ENCODE assay signal across 31 mouse cellular contexts in genomic region chr10:103448340-103448739, GRCm38 (mm10).
DNase-seq lines count a peak whose midpoint lies in the region; ATAC-seq and TF ChIP-seq lines count a peak whose summit lies in the region.
"Had no signal": no experiment of that assay in that cellular context is flagged by ENCODE, and none has a peak within 500 bp of the region (broad histone marks: within the 10 kb centered on the region; RNA-seq: fewer than 3 reads in every experiment).

No protein-coding gene starts in this region.

- H3K4me2 ChIP-seq in hindbrain, postnatal 0 days (ENCODE audit: low read depth, low read length): no peak overlapping the region
- H3K4me2 ChIP-seq in hindbrain, embryonic 14.5 days (replicated peaks): no peak overlapping the region
- no peak overlapping the region for H3K4me2 ChIP-seq in midbrain, postnatal 0 days (ENCODE audit: low read depth, low read length, poor library complexity, severe bottlenecking)
- no peak overlapping the region for H3K4me2 ChIP-seq in midbrain, embryonic 15.5 days
- H3K4me2 ChIP-seq: embryonic facial prominence, embryonic 13.5 days; forebrain, embryonic 12.5 days; forebrain, embryonic 15.5 days; heart, embryonic 12.5 days; heart, embryonic 15.5 days; hindbrain, embryonic 15.5 days had no signal

- ATAC-seq in hindbrain, postnatal 0 days: no peak
- no peak for ATAC-seq in hindbrain, embryonic 14.5 days (ENCODE audit: low FRiP score)
- ATAC-seq in midbrain, postnatal 0 days (ENCODE audit: low FRiP score): no peak
- ATAC-seq in midbrain, embryonic 15.5 days (replicated peaks): no peak
- ATAC-seq: forebrain, embryonic 15.5 days; Patski had no signal

- intact Hi-C loops in heart, postnatal 14 days (cut with DNase I): no loop called here

- peak; percentile 2 for DNase-seq in hindbrain, postnatal 0 days (ENCODE audit: low spot score)
- no peak for DNase-seq in hindbrain, embryonic 14.5 days (ENCODE audit: low spot score)
- DNase-seq in midbrain, postnatal 0 days (ENCODE audit: low spot score): peak; percentile 5
- peak; percentile 12 for DNase-seq in brain, embryonic 14.5 days (ENCODE audit: low read depth)
- DNase-seq in lung, postnatal 10 days: no peak
- DNase-seq in heart, postnatal 14 days: no peak
- DNase-seq: adrenal gland, postnatal 10 days; adrenal gland, postnatal 36 days; B cell, adult 2 months; cerebellum, adult 11-12 months; cerebellum, adult 8-10 months; cerebellum, postnatal 10 days; cerebellum, postnatal 36 days; embryo, embryonic 11 days; gastrocnemius, adult 2 months; gastrocnemius, postnatal 14 days; heart, adult 18-20 months; heart, postnatal 10 days; heart, postnatal 4 days had no signal

- no peaks in the 10 kb centered on the region for H3K27me3 ChIP-seq in hindbrain, postnatal 0 days (ENCODE audit: insufficient read depth, low read length)
- H3K27me3 ChIP-seq in hindbrain, embryonic 14.5 days (ENCODE audit: control insufficient read depth, insufficient read depth, low read length): no peaks in the 10 kb centered on the region
- H3K27me3 ChIP-seq in midbrain, postnatal 0 days (ENCODE audit: insufficient read depth, low read length): no peaks in the 10 kb centered on the region
- no peaks in the 10 kb centered on the region for H3K27me3 ChIP-seq in midbrain, embryonic 15.5 days (replicated peaks)
- H3K27me3 ChIP-seq: CH12.LX; embryonic facial prominence, embryonic 13.5 days; forebrain, embryonic 12.5 days; forebrain, embryonic 15.5 days; heart, embryonic 12.5 days; heart, embryonic 15.5 days; hindbrain, embryonic 15.5 days; Patski had no signal

- H3K4me1 ChIP-seq in hindbrain, postnatal 0 days (ENCODE audit: insufficient read depth, low read length): no peaks in the 10 kb centered on the region
- H3K4me1 ChIP-seq in hindbrain, embryonic 14.5 days (replicated peaks; ENCODE audit: control insufficient read depth, insufficient read depth, low read length): no peaks in the 10 kb centered on the region
- no peaks in the 10 kb centered on the region for H3K4me1 ChIP-seq in midbrain, postnatal 0 days (ENCODE audit: insufficient read depth, low read length)
- H3K4me1 ChIP-seq in midbrain, embryonic 15.5 days: no peaks in the 10 kb centered on the region
- H3K4me1 ChIP-seq: embryonic facial prominence, embryonic 10.5 days; embryonic facial prominence, embryonic 13.5 days; forebrain, embryonic 12.5 days; forebrain, embryonic 15.5 days; heart, embryonic 12.5 days; heart, embryonic 15.5 days; hindbrain, embryonic 15.5 days had no signal

- no peak for TF ChIP-seq POLR2A in brain, embryonic 14.5 days (IDR thresholded peaks at IDR 0.05; ENCODE audit: borderline replicate concordance, extremely low read depth, insufficient read depth, insufficient read length, poor library complexity, severe bottlenecking)

- H3K9ac ChIP-seq in hindbrain, postnatal 0 days (replicated peaks; ENCODE audit: low read length): no peak overlapping the region
- no peak overlapping the region for H3K9ac ChIP-seq in hindbrain, embryonic 14.5 days
- no peak overlapping the region for H3K9ac ChIP-seq in midbrain, postnatal 0 days (replicated peaks; ENCODE audit: low read length, poor library complexity, severe bottlenecking)
- no peak overlapping the region for H3K9ac ChIP-seq in midbrain, embryonic 15.5 days
- H3K9ac ChIP-seq: embryonic facial prominence, embryonic 13.5 days; forebrain, embryonic 12.5 days; forebrain, embryonic 15.5 days; heart, embryonic 12.5 days; heart, embryonic 15.5 days; hindbrain, embryonic 15.5 days had no signal

- WGBS in hindbrain, postnatal 0 days: 39% methylated on average over 2 of the region's 2 CpGs
- WGBS in hindbrain, embryonic 14.5 days: 28% methylated on average over 2 of the region's 2 CpGs
- 48% methylated on average over 2 of the region's 2 CpGs for WGBS in midbrain, postnatal 0 days
- 49% methylated on average over 2 of the region's 2 CpGs for WGBS in midbrain, embryonic 15.5 days

- H3K36me3 ChIP-seq in hindbrain, postnatal 0 days (ENCODE audit: insufficient read depth, low read length): no peaks in the 10 kb centered on the region
- H3K36me3 ChIP-seq in hindbrain, embryonic 14.5 days (replicated peaks; ENCODE audit: control insufficient read depth, insufficient read depth): no peaks in the 10 kb centered on the region
- no peaks in the 10 kb centered on the region for H3K36me3 ChIP-seq in midbrain, postnatal 0 days (ENCODE audit: insufficient read depth, low read length)
- H3K36me3 ChIP-seq in midbrain, embryonic 15.5 days (replicated peaks): no peaks in the 10 kb centered on the region
- H3K36me3 ChIP-seq: embryonic facial prominence, embryonic 10.5 days; embryonic facial prominence, embryonic 13.5 days; forebrain, embryonic 12.5 days; forebrain, embryonic 15.5 days; G1E; heart, embryonic 12.5 days; heart, embryonic 15.5 days; hindbrain, embryonic 15.5 days had no signal

- H3K4me3 ChIP-seq in hindbrain, postnatal 0 days (ENCODE audit: low read length): no peak overlapping the region
- no peak overlapping the region for H3K4me3 ChIP-seq in hindbrain, embryonic 14.5 days (replicated peaks; ENCODE audit: low read length)
- no peak overlapping the region for H3K4me3 ChIP-seq in midbrain, postnatal 0 days (ENCODE audit: low read depth, low read length)
- H3K4me3 ChIP-seq in midbrain, embryonic 15.5 days: no peak overlapping the region
- H3K4me3 ChIP-seq: embryonic facial prominence, embryonic 10.5 days; embryonic facial prominence, embryonic 13.5 days; erythroblast, embryonic 14.5 days; forebrain, embryonic 12.5 days; forebrain, embryonic 15.5 days; gastrocnemius, adult 2 months; heart, embryonic 12.5 days; heart, embryonic 15.5 days; hindbrain, embryonic 15.5 days had no signal

- no peaks in the 10 kb centered on the region for H3K9me3 ChIP-seq in hindbrain, postnatal 0 days (ENCODE audit: low read length)
- H3K9me3 ChIP-seq in hindbrain, embryonic 14.5 days (ENCODE audit: control insufficient read depth, low read length): no peaks in the 10 kb centered on the region
- H3K9me3 ChIP-seq in midbrain, postnatal 0 days (ENCODE audit: low read length): no peaks in the 10 kb centered on the region
- H3K9me3 ChIP-seq in midbrain, embryonic 15.5 days: no peaks in the 10 kb centered on the region
- H3K9me3 ChIP-seq: embryonic facial prominence, embryonic 10.5 days; embryonic facial prominence, embryonic 13.5 days; forebrain, embryonic 12.5 days; forebrain, embryonic 15.5 days; heart, embryonic 12.5 days; heart, embryonic 15.5 days; hindbrain, embryonic 15.5 days had no signal

- TF ChIP-seq CTCF in hindbrain, postnatal 0 days (IDR thresholded peaks at IDR 0.05; ENCODE audit: low read depth): no peak
- no peak for TF ChIP-seq CTCF in midbrain, postnatal 0 days (IDR thresholded peaks at IDR 0.05)
- no peak for TF ChIP-seq CTCF in brain, embryonic 14.5 days (IDR thresholded peaks at IDR 0.05; ENCODE audit: borderline replicate concordance, extremely low read depth, insufficient read depth, insufficient read length)

- H3K27ac ChIP-seq in hindbrain, postnatal 0 days: no peak overlapping the region
- H3K27ac ChIP-seq in hindbrain, embryonic 14.5 days: no peak overlapping the region
- H3K27ac ChIP-seq in midbrain, postnatal 0 days (ENCODE audit: low read depth, low read length): no peak overlapping the region
- no peak overlapping the region for H3K27ac ChIP-seq in midbrain, embryonic 15.5 days
- H3K27ac ChIP-seq: embryonic facial prominence, embryonic 10.5 days; embryonic facial prominence, embryonic 13.5 days; forebrain, embryonic 12.5 days; forebrain, embryonic 15.5 days; gastrocnemius, adult 2 months; heart, embryonic 15.5 days; hindbrain, embryonic 15.5 days had no signal

Comparison
In these comparisons a context has a peak if more than half of its experiments do, and no peak if none do; other contexts are left out.
1. DNase-seq: peak in hindbrain, postnatal 0 days (single experiment), midbrain, postnatal 0 days (single experiment) and brain, embryonic 14.5 days (single experiment); none in hindbrain, embryonic 14.5 days (single experiment), lung, postnatal 10 days (single experiment) and heart, postnatal 14 days (0 of 2).